Mouse (Mus musculus) forebrain, embryonic 13.5 days (tissue): Measurements from ENCODE around the gene Bcar3. TPM values are rescaled to one million over a fixed set of nuclear protein-coding genes. Genes with fewer than 3 reads are reported as not detected.
A peak's percentile ranks its signal among the peaks of the same experiment; 100 is the strongest.

Source experiments
- ATAC-seq: fragments of 200-750 bp; cut with Nextera tagmentation; 2 replicates; pipeline ENCODE4 v1.8.0; 2017
- H3K27ac ChIP-seq: fragments of 300-500 bp; sonication (generic); 2 replicates; pipeline ENCODE4 v1.5.1; 2015; ENCODE audit warnings: inconsistent platforms, mild to moderate bottlenecking, moderate library complexity
- H3K27me3 ChIP-seq: fragments of 300-500 bp; sonication (generic); 2 replicates; pipeline ENCODE4 v1.6.1; 2015; ENCODE audit warnings: mild to moderate bottlenecking, inconsistent platforms
- H3K36me3 ChIP-seq: fragments of 300-500 bp; sonication (generic); 2 replicates; pipeline ENCODE4 v1.6.1; 2015; ENCODE audit warnings: mild to moderate bottlenecking, inconsistent platforms; ENCODE audit not compliant: poor library complexity, severe bottlenecking
- H3K4me1 ChIP-seq: fragments of 300-500 bp; sonication (generic); 2 replicates; pipeline ENCODE4 v1.6.1; 2015; ENCODE audit warnings: inconsistent platforms
- H3K4me2 ChIP-seq: fragments of 300-500 bp; sonication (generic); 2 replicates; pipeline ENCODE4 v1.6.1; 2015; ENCODE audit warnings: inconsistent platforms, mild to moderate bottlenecking, moderate library complexity
- H3K4me3 ChIP-seq: fragments of 300-500 bp; sonication (generic); 2 replicates; pipeline ENCODE4 v1.5.1; 2015; ENCODE audit warnings: mild to moderate bottlenecking, inconsistent platforms
- H3K9ac ChIP-seq: fragments of 300-500 bp; sonication (generic); 2 replicates; pipeline ENCODE4 v1.6.1; 2015; ENCODE audit warnings: mild to moderate bottlenecking, inconsistent platforms
- H3K9me3 ChIP-seq: fragments of 300-500 bp; sonication (generic); replicated peaks from 2 replicates; pipeline ENCODE4 v1.6.1; 2016; ENCODE audit warnings: inconsistent platforms
- WGBS: fragments of 180-500 bp; shearing (Covaris S2); methylation state at CpG from one replicate; pipeline ENCODE4 v1.1.7; 2015; 5-methylcytosine and 5-hydroxymethylcytosine counted together
- polyA plus RNA-seq: library from polyadenylated mRNA; unstranded; fragments of >200 nt; fragmentation: Nextera tagmentation; extraction: Ambion mirVana; gene quantifications from 2 replicates; pipeline ENCODE4 v1.2.1, GENCODE M21; 2015

The Bcar3 gene
- polyA plus RNA-seq, 1 experiment from 2014 or later: 6.0 TPM

DNA sequence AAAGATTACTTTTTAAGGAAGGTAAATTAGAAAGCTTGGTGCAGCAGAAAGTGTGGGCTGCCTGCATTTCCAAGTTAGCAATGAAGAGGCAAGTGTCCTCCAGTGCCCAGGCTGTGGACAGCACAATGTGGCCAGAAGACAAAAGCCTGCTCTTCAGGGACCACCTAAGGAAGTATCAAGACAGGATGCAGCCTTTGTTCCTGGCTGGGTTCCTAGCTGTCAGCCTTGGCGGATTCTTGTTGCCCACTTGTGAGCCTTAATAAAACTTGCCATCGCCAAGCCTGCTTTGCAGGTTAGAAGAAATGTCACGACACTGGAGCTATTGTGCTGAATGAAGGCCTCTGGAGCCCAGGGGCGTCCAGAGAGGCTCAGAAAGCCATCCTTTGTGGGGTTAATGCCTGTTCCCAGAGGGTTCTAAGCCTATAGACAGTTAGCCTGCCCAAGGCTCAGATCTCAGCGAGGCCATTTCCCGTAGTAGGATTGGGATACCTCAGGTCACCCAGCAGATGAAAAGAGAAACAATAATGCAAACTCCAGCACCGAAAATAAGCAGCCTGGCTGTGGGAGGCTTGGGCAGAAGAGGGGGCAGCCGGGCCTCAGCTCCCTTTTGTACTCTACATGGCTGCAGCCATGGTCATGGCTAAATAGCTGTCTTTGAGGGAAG, 167.0 kb downstream of the Bcar3 start:
- H3K4me2 ChIP-seq: peak overlapping the region; percentile 47
- ATAC-seq: peak; percentile 44
- 0 out of 2 replicates have a peak overlapping the region, but pooled peaks have one; percentile 18 for H3K9ac ChIP-seq
- peak overlapping the region; percentile 71 for H3K27ac ChIP-seq
- H3K36me3 ChIP-seq: no peaks in the 10 kb centered on the region
- H3K4me1 ChIP-seq: peaks cover 41% of the 10 kb centered on the region
- H3K9me3 ChIP-seq: no peaks in the 10 kb centered on the region
- WGBS: 2% methylated on average over 8 of the region's 8 CpGs
- H3K4me3 ChIP-seq: no peak overlapping the region
- H3K27me3 ChIP-seq: no peaks in the 10 kb centered on the region

DNA sequence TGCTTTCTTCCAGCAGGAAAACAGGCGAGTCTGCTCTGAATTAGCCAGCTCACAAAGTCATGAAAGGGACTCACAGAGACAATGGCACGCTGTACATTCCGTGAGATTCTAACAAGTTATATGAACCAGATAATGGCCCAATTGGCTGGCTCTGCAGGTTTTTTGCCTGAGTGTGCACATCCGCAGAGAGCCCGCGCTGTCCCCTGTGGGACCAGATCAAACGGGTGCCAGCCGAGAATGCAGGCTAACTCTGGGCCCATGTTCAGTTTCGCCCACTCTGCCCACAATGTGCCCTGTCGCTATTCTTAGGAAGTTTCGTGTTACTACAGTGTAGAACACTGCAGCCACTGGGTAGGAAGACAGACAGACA, 167.6 kb downstream of the Bcar3 start:
- 8% methylated on average over 11 of the region's 11 CpGs for WGBS

DNA sequence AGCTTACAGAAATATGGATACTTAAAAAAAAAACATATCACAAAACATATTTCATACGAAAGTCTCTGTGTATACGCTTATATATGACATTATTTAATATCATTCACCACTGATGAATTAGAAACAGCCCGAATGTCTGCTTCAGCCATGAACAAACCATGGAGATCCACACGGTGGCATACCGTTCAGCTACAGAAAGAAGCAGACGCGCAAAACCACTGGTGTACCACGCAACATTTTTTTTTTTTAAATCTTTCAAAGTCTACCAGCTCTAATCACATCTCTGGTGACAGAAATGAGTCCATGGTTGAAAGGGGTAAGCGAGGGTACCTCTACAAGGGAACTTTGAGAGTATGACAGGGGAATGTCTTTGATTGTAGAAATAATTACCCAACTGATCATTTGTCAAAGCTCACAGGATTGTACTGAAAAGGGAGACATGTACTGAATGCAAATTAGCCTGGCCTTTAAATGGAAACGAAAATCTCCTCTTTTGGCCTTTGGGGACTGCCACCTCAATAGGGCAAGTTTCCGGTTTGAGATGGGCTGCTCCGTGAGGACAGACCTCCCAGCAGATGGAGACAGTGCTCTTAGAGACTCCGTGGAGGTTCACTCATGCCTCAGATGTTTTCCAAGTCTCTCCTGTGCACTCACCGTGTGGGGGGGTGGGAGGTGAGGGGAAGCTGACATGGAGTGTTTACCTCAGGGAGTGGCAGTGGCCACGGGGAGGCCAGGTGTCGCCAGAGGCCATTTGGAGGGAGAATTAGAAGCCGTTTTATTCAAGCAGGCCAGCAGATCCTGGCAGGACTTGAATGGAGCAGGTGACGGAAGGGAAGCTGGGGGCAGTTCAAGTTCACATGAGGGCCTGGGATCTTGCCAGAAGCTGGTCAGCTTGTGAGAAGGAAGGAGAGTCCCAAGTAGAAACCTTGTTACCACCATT, 168.3 kb downstream of the Bcar3 start:
- H3K27me3 ChIP-seq: no peaks in the 10 kb centered on the region
- H3K27ac ChIP-seq: peak overlapping the region; percentile 71
- H3K9me3 ChIP-seq: no peaks in the 10 kb centered on the region
- H3K36me3 ChIP-seq: no peaks in the 10 kb centered on the region
- no peak overlapping the region for H3K4me3 ChIP-seq
- H3K9ac ChIP-seq: peak overlapping the region; percentile 30
- peaks cover 41% of the 10 kb centered on the region for H3K4me1 ChIP-seq
- peak overlapping the region; percentile 47 for H3K4me2 ChIP-seq
- peak; percentile 46 for ATAC-seq
- WGBS: 13% methylated on average over 18 of the region's 18 CpGs

More for the DNA sequence above, 167.6 kb downstream of the Bcar3 start:
- Histone ChIP-seq H3K27me3 (no peaks in the 10 kb centered on the region), H3K4me3 (no peak overlapping the region), H3K36me3 (no peaks in the 10 kb centered on the region), H3K9me3 (no peaks in the 10 kb centered on the region), H3K4me2 (peak overlapping the region; percentile 47), H3K27ac (peak overlapping the region; percentile 71), H3K9ac (peak overlapping the region; percentile 18; the same call in 1 of the 2 replicates), H3K4me1 (peaks cover 41% of the 10 kb centered on the region)
- ATAC-seq: peak; percentile 31

DNA sequence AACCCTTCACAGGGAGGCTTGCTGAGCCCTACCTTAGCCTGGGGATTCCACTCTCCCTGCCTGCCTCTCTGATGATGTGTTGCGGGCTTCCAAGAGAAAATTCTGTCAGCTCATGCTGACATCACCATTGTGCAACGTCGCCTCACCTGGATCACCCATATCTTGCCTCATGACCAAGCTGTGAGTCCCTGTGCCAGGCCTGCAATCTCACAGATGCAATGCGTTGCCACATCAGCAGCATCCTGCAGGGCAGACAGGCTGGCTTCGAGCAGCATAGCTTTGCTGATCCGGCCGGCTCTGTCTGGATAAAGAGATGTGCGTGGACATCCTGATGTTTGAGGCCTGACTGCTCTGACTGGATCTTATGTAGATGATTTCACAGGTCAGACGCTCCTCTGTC, 169.2 kb downstream of the Bcar3 start:
- no peak for ATAC-seq
- 70% methylated on average over 9 of the region's 9 CpGs for WGBS
- Histone ChIP-seq H3K9ac (0 out of 2 replicates have a peak overlapping the region, but pooled peaks have one; percentile 28), H3K4me1 (peaks cover 36% of the 10 kb centered on the region), H3K4me3 (no peak overlapping the region), H3K27ac (no peak overlapping the region), H3K27me3 (no peaks in the 10 kb centered on the region), H3K4me2 (no peak overlapping the region), H3K9me3 (no peaks in the 10 kb centered on the region), H3K36me3 (no peaks in the 10 kb centered on the region)

DNA sequence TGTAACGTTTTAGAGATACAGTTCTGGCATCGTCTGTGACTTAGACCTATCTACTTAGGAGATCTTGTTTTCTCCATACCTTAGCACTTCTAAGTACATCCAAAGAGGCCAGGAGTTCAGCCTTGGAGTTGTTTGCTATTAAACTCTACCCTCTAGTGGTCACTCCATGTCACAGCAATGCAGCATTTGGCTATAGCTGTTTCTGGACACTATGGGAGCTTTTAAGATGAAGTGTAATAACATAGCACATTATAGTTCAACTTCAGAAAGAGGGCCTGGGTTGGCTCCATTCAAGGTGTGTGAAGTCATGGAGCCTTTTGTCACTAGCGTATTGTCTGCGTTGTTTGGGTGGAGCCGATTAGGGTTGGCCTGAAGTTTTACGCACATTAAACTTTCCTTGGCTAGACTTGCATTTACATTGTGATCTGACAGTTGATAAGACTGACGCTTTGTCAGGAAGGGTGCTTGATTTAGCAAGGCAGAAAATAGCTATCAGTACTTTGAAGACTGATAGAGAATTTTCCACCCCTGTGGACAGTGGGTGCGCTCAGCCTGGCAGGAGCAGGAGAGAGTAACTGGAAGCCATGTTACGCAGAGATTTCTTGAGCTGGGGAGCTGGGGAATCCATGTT, 172.3 kb downstream of the Bcar3 start:
- no peak overlapping the region for H3K4me3 ChIP-seq
- ATAC-seq: 0 out of 2 replicates have a peak, but pooled peaks have one; percentile 8
- H3K36me3 ChIP-seq: no peaks in the 10 kb centered on the region
- no peaks in the 10 kb centered on the region for H3K9me3 ChIP-seq
- H3K4me1 ChIP-seq: peaks cover 21% of the 10 kb centered on the region
- no peak overlapping the region for H3K9ac ChIP-seq
- no peaks in the 10 kb centered on the region for H3K27me3 ChIP-seq
- H3K4me2 ChIP-seq: no peak overlapping the region
- H3K27ac ChIP-seq: no peak overlapping the region
- WGBS: 53% methylated on average over 9 of the region's 9 CpGs

DNA sequence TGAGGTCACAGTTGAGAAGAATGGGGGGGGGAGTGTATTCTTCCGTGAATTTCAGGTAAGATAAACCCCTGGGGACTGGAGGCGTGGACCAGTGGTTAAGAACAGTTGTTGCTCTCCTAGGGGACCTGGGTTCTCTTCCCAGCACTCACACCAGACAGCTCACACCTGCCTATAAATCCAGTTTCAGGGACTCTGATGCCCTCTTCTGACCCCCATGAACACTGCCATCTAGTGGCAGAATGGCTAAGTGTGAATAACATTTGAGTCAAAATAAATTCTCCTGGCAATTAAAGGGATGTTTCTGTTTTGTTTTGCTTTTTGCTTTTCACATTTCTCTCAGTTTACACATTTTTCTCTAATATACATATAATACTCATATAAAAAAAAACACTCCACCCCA, 174.0 kb downstream of the Bcar3 start:
- 63% methylated on average over 2 of the region's 2 CpGs for WGBS
- Histone ChIP-seq H3K9ac (no peak overlapping the region), H3K4me3 (no peak overlapping the region), H3K4me1 (peaks cover 4% of the 10 kb centered on the region), H3K27ac (no peak overlapping the region), H3K9me3 (no peaks in the 10 kb centered on the region), H3K4me2 (no peak overlapping the region), H3K36me3 (no peaks in the 10 kb centered on the region), H3K27me3 (no peaks in the 10 kb centered on the region)
- ATAC-seq: no peak

DNA sequence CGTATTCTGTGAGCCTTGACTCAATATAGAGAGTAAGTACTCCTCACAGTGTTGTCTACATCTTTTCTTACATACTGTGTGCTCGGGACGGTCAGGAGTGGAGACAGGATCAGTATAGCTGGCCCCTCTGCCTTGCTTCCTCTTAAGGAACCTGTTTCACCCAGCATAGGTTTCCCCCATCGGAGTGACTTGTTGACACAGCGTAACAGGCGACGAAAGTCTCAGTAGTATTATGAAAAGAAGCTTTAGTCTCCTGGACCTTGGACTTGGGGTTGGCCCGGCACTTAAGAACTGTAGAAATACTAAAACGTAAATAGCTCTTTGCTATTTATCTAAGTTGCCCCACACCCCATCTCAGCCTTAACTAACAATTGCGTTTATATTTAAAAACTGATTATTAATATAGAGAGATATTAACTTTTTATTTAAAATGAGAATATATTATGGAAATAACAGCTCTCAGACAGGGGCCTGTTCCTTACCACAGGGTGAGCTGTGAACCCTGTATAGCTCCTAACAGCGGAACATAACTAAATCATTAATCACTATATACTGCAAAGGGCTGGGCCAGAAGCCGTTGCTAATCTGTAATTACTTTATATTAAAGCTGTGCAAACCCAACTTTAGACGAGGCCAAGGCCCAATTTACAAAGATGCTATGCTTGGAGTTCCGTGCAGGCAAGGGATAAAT, 176.5 kb downstream of the Bcar3 start:
- ATAC-seq: no peak
- no peaks in the 10 kb centered on the region for H3K36me3 ChIP-seq

DNA sequence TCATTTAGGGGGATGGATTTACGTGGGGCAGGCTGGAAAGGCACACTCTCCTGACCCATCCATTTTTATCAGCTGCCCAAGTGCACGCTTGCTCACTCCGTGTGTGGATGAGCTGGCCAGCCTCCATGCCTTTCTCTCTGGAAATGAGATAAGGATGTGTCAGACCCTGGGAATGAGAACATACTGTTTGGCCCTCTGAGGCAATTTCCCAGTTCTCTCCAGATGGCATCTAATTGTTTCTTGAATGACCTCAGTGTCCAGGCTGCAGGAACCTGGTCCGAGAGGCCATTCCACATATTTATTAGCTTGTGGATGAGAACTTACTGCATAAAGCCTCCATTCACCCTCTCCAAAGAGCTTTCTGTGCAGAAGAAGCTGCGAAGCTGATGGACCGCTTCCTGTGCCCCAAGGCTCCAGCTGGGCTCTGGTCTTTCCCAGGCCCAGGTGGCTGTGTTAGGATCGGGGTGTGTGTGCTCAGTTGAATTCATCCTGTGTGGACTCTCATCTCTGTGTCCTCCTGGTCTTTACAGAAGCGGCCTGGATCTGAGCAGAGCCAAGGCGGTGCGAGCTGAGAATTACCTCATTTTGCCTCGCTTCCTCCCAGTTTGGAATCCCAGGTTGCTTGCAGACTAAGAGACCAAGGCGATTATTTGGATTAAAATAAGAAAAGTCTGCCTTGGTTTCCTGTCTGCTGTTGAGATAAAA, 177.2 kb downstream of the Bcar3 start:
- peaks cover 21% of the 10 kb centered on the region for H3K4me1 ChIP-seq
- H3K9ac ChIP-seq: no peak overlapping the region
- no peak overlapping the region for H3K4me2 ChIP-seq
- H3K9me3 ChIP-seq: no peaks in the 10 kb centered on the region
- ATAC-seq: no peak
- H3K36me3 ChIP-seq: no peaks in the 10 kb centered on the region
- 78% methylated on average over 12 of the region's 12 CpGs for WGBS
- H3K27me3 ChIP-seq: no peaks in the 10 kb centered on the region
- H3K4me3 ChIP-seq: no peak overlapping the region
- H3K27ac ChIP-seq: no peak overlapping the region

More for the DNA sequence above, 176.5 kb downstream of the Bcar3 start:
- Histone ChIP-seq H3K4me3 (no peak overlapping the region), H3K27ac (no peak overlapping the region), H3K27me3 (no peaks in the 10 kb centered on the region), H3K9ac (no peak overlapping the region), H3K4me2 (no peak overlapping the region), H3K9me3 (no peaks in the 10 kb centered on the region), H3K4me1 (peaks cover 14% of the 10 kb centered on the region)
- WGBS: 89% methylated on average over 14 of the region's 14 CpGs

DNA sequence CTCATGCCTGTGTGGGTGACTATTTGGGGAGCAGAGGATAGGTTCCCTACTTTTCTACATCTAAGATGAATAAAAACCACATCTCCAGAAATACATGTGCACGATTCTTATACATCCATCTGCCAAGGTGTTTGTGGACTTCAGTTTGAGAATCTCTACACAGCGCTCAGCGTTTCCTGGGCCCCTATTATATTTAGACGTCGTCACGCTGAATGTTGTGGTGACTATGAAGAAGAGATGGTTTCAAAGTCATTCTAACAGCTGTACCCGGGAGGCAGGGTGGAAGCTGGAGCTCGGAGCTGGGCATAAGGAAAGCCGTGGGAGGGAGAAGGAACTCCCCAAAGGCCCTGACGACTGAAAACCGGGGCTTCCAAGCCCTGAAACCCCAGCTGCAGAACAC, 178.5 kb downstream of the Bcar3 start:
- Histone ChIP-seq H3K9ac (no peak overlapping the region), H3K36me3 (no peaks in the 10 kb centered on the region), H3K9me3 (no peaks in the 10 kb centered on the region), H3K27ac (no peak overlapping the region), H3K27me3 (no peaks in the 10 kb centered on the region), H3K4me3 (no peak overlapping the region), H3K4me1 (peaks cover 33% of the 10 kb centered on the region), H3K4me2 (no peak overlapping the region)
- 86% methylated on average over 11 of the region's 11 CpGs for WGBS
- ATAC-seq: no peak

DNA sequence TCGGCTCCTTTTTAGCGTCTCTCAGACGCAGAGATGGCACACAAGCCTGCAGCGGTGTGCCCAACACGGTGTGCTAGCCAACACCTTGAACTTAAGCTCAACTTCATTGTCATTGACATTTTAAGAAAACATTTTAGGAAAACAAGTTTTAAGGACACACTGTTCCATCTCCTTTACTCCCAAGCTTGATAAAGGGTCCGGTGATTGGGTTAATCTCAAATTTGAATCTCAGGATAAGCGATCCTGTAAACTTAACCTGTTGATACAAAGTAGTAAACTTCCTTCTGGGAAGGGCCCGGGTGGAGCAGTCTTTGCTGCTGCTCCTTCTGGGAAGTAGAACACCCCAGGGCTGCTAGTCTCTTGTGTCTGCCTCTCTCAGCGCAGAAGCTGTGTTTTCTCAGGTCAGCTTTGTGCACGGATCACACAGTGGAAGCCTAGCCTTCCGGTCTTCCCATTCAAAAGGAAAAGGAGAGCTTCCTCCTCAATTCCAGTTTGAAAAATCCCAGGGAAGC, 179.6 kb downstream of the Bcar3 start:
- Histone ChIP-seq H3K4me3 (no peak overlapping the region), H3K4me1 (peaks cover 41% of the 10 kb centered on the region), H3K4me2 (no peak overlapping the region), H3K27me3 (no peaks in the 10 kb centered on the region), H3K36me3 (no peaks in the 10 kb centered on the region), H3K9ac (no peak overlapping the region), H3K9me3 (no peaks in the 10 kb centered on the region), H3K27ac (no peak overlapping the region)
- 83% methylated on average over 11 of the region's 11 CpGs for WGBS
- ATAC-seq: no peak

DNA sequence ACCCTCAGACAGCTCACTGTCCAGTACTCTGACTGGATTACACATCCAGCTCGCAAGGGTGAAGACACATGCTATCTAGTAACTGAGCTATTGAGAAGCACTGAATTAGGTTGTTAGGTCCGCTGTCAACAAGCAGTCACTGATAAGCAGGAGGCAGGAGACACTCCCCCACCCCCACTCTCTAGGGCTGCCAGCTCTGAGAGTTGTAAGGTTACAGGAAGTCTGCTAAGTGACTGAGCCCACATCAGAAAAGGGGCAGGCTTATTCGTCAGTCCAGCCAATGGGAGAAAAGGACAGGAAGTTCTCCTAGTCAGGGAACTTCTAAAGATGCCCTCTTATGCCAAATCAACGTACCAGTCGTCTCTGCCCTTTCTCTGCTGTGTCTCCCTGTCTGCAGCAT, 180.1 kb downstream of the Bcar3 start:
- Histone ChIP-seq H3K4me1 (peaks cover 45% of the 10 kb centered on the region), H3K9me3 (no peaks in the 10 kb centered on the region), H3K27me3 (no peaks in the 10 kb centered on the region), H3K4me3 (no peak overlapping the region), H3K27ac (no peak overlapping the region), H3K36me3 (no peaks in the 10 kb centered on the region), H3K9ac (no peak overlapping the region), H3K4me2 (no peak overlapping the region)
- 56% methylated on average over 5 of the region's 5 CpGs for WGBS
- ATAC-seq: no peak
